Comparison of ENCODE assay signal across 8 mouse cellular contexts in the genomic region with DNA sequence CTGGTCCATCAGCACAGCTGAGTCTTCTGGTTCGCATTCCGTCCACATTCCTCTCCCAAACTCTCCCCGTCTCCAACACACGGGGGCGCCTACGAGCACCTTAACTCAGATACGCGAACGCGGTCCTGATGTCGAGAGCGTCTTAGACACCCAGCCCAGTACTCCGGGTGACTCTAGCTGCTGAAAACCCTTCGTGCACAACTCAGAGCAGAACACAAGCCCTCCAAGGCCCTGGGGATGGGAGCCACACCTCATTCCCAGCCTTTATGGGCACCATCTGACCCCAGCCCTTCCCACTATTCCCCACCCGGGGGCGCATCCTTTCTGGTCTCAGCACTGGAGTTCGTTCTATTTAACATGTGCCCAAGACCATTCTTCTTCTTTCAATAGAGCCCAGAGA. TPM values are rescaled to one million over a fixed set of nuclear protein-coding genes. Genes with fewer than 3 reads are reported as not detected.
DNase-seq lines count a peak whose midpoint lies in the region; ATAC-seq and TF ChIP-seq lines count a peak whose summit lies in the region.

No protein-coding gene starts in this region.

- H3K27me3 ChIP-seq in heart, embryonic 16.5 days (ENCODE audit: control insufficient read depth, insufficient read depth, low read length) = peaks cover 10% of the 10 kb centered on the region
- no peaks in the 10 kb centered on the region; the same call in 1 of the 2 replicates for H3K27me3 ChIP-seq in liver, embryonic 14.5 days (ENCODE audit: control insufficient read depth, insufficient read depth, low read length)
- no peaks in the 10 kb centered on the region for H3K27me3 ChIP-seq in stomach, embryonic 15.5 days (replicated peaks)

- H3K36me3 ChIP-seq in heart, embryonic 16.5 days (ENCODE audit: control insufficient read depth, insufficient read depth) = no peaks in the 10 kb centered on the region
- H3K36me3 ChIP-seq in liver, embryonic 14.5 days (replicated peaks; ENCODE audit: control insufficient read depth, insufficient read depth, low read depth) = no peaks in the 10 kb centered on the region
- no peaks in the 10 kb centered on the region for H3K36me3 ChIP-seq in stomach, embryonic 15.5 days

- TF ChIP-seq CTCF in liver, embryonic 14.5 days (IDR thresholded peaks at IDR 0.05; ENCODE audit: low read depth) = peak; percentile 75

- H3K9ac ChIP-seq in heart, embryonic 16.5 days (ENCODE audit: low read length) = no peak overlapping the region; the same call in 1 of the 2 replicates
- H3K9ac ChIP-seq in liver, embryonic 14.5 days (replicated peaks) = no peak overlapping the region
- no peak overlapping the region for H3K9ac ChIP-seq in stomach, embryonic 15.5 days

- H3K27ac ChIP-seq in heart, embryonic 16.5 days (ENCODE audit: low read length) = no peak overlapping the region
- H3K27ac ChIP-seq in liver, embryonic 14.5 days = no peak overlapping the region
- H3K27ac ChIP-seq in stomach, embryonic 15.5 days = no peak overlapping the region

- ATAC-seq in erythroid progenitor cell, adult 5-6 weeks (replicated peaks; ENCODE audit: low FRiP score, poor library complexity, severe bottlenecking) = 0 out of 2 replicates have a peak, but pooled peaks have one; percentile 37
- ATAC-seq in heart, embryonic 16.5 days (replicated peaks; ENCODE audit: extremely low read depth, insufficient read depth, low FRiP score) = 0 out of 2 replicates have a peak, but pooled peaks have one; percentile 12
- ATAC-seq in liver, embryonic 14.5 days (ENCODE audit: insufficient read depth) = no peak
- ATAC-seq in stomach, embryonic 15.5 days (ENCODE audit: insufficient read depth, low FRiP score, low read depth) = no peak

- 1% methylated on average over 17 of the region's 17 CpGs for WGBS in heart, embryonic 16.5 days
- WGBS in liver, embryonic 14.5 days (ENCODE audit: insufficient replicate concordance) = 1% methylated on average over 17 of the region's 17 CpGs
- WGBS in stomach, embryonic 15.5 days = under 1% methylated on average over 17 of the region's 17 CpGs

- H3K4me2 ChIP-seq in heart, embryonic 16.5 days (ENCODE audit: low read depth, low read length) = peak overlapping the region; percentile 59
- H3K4me2 ChIP-seq in liver, embryonic 14.5 days (ENCODE audit: low read depth) = peak overlapping the region; percentile 42
- peak overlapping the region; percentile 70 for H3K4me2 ChIP-seq in stomach, embryonic 15.5 days

- H3K4me1 ChIP-seq in heart, embryonic 16.5 days (ENCODE audit: control insufficient read depth, insufficient read depth, low read length) = peaks cover 25% of the 10 kb centered on the region
- H3K4me1 ChIP-seq in liver, embryonic 14.5 days (replicated peaks; ENCODE audit: control insufficient read depth in 2 of 2, insufficient read depth in 2 of 2, low read length in 1 of 2) = 0 out of 4 replicates have a peak, but pooled peaks cover 0 to 1% of the 10 kb centered on the region in 2 experiments
- peaks cover 30% of the 10 kb centered on the region for H3K4me1 ChIP-seq in stomach, embryonic 15.5 days

- no peak for TF ChIP-seq EP300 in liver, embryonic 14.5 days (IDR thresholded peaks at IDR 0.05; ENCODE audit: low read depth)

- peak overlapping the region; percentile 29 for H3K4me3 ChIP-seq in heart, embryonic 16.5 days (ENCODE audit: low read length)
- no peak overlapping the region for H3K4me3 ChIP-seq in liver, embryonic 14.5 days (ENCODE audit: insufficient read depth in 1 of 2, low read depth in 2 of 2, low read length in 2 of 2)
- H3K4me3 ChIP-seq in stomach, embryonic 15.5 days (replicated peaks) = peak overlapping the region; percentile 26

- DNase-seq in B cell, adult 2 months = peak; percentile 80
- peak; percentile 87 for DNase-seq in brain, adult 2 months (ENCODE audit: low read depth, low spot score)
- peak; percentile 80 to 89 for DNase-seq in kidney, postnatal 36 days
- DNase-seq in liver, embryonic 14.5 days (ENCODE audit: low read depth in 3 of 3, low spot score in 3 of 3) = peak in 2 of 3 experiments; percentile 13 to 16
- DNase-seq in neural tube, embryonic 10.5 days (ENCODE audit: extremely low spot score, low spot score) = peak; percentile 84

- no peaks in the 10 kb centered on the region for H3K9me3 ChIP-seq in heart, embryonic 16.5 days (replicated peaks; ENCODE audit: control insufficient read depth, low read length)
- H3K9me3 ChIP-seq in liver, embryonic 14.5 days (ENCODE audit: control insufficient read depth, low read length) = no peaks in the 10 kb centered on the region
- no peaks in the 10 kb centered on the region for H3K9me3 ChIP-seq in stomach, embryonic 15.5 days

RNA-seq across cellular contexts. Expression of gene Chst3, which starts 27.3 kb away (rescaled TPM):
- 6.7 and 8.6 TPM in 2 replicates for total RNA-seq in erythroid progenitor cell, adult 5-6 weeks (2015; ENCODE audit: low replicate concordance)
- 2.6 and 3.9 TPM in 2 replicates for total RNA-seq in erythroid progenitor cell, adult 5-6 weeks (2017; ENCODE audit: low replicate concordance)
- 0.46 and 0.57 TPM in 2 replicates for polyA plus RNA-seq in heart, embryonic 16.5 days (2015; fragmentation: Nextera tagmentation; extraction: Ambion mirVana)
- polyA plus RNA-seq in liver, embryonic 14.5 days (2012; rRNA removed) = 0.11 and 0.13 TPM in 2 replicates
- polyA plus RNA-seq in liver, embryonic 14.5 days (2014; fragmentation: Nextera tagmentation; extraction: Ambion mirVana) = 0.09 TPM in 2 replicates
- polyA plus RNA-seq in stomach, embryonic 15.5 days (2015; fragmentation: Nextera tagmentation; extraction: Ambion mirVana) = 2.2 and 2.3 TPM in 2 replicates

Comparison
In these comparisons a context has a peak if more than half of its experiments do, and no peak if none do; other contexts are left out.
1. DNase-seq: peak in every context shown above with its lines; median percentile 87 in brain, adult 2 months; 84 in kidney, postnatal 36 days; 84 in neural tube, embryonic 10.5 days; 80 in B cell, adult 2 months; 14 in liver, embryonic 14.5 days.
2. ATAC-seq: peak in erythroid progenitor cell, adult 5-6 weeks (single experiment) and heart, embryonic 16.5 days (single experiment); none in liver, embryonic 14.5 days (single experiment) and stomach, embryonic 15.5 days (single experiment).
3. H3K4me3 ChIP-seq: peak in heart, embryonic 16.5 days (single experiment) and stomach, embryonic 15.5 days (single experiment); none in liver, embryonic 14.5 days (0 of 2).
4. Peak in every context shown above with its lines, with median percentiles within 50 percentile points of each other: H3K4me2 ChIP-seq.